Mouse (Mus musculus) hematopoietic stem cell, adult 5-6 weeks (primary cell): ENCODE measurements around the gene Lrmp. TPM values are rescaled to one million over a fixed set of nuclear protein-coding genes. Genes with fewer than 3 reads are reported as not detected.

Experiments
- ATAC-seq, 2 experiments: fragments of 125-278 bp in 1 of 2; replicated peaks in 1 of 2; 2 replicates each; pipeline ENCODE4 v1.8.0; 2016 to 2017; ENCODE audit warnings: inconsistent platforms in 2 of 2, mild to moderate bottlenecking in 2 of 2, moderate number of reproducible peaks in 2 of 2, low read depth in 1 of 2, moderate TSS enrichment in 1 of 2; ENCODE audit not compliant: low FRiP score in 2 of 2, poor library complexity in 2 of 2, severe bottlenecking in 2 of 2, insufficient read depth in 1 of 2, low TSS enrichment in 1 of 2
- total RNA-seq: library from RNA; stranded (forward); fragments of 172-1452, 232-1000 nt; gene quantifications from 2 replicates; pipeline ENCODE4 v1.2.3, GENCODE M21; 2017

The Lrmp gene
- total RNA-seq, 1 experiment from 2014 or later, result 102 TPM

GRCm38 (mm10) chr6:145171892-145172606 is 56.6 kb downstream of the Lrmp start:
- no peak for ATAC-seq

GRCm38 (mm10) chr6:145173781-145174191 is 58.3 kb downstream of the Lrmp start:
- ATAC-seq, result no peak

GRCm38 (mm10) chr6:145175571-145175981 is 60.1 kb downstream of the Lrmp start:
- ATAC-seq, result no peak

- no peak for ATAC-seq
Observed at GRCm38 (mm10) chr6:145176474-145176873, 61.0 kb downstream of the Lrmp start.

GRCm38 (mm10) chr6:145179665-145180064 is 64.2 kb downstream of the Lrmp start:
- peak; percentile 76 to 93; a peak in 3 of 4 replicates for ATAC-seq

- ATAC-seq, result no peak
Observed at GRCm38 (mm10) chr6:145182044-145182443, 66.6 kb downstream of the Lrmp start.

- no peak for ATAC-seq
Observed at GRCm38 (mm10) chr6:145186096-145186495, 70.6 kb downstream of the Lrmp start.

GRCm38 (mm10) chr6:145187093-145188088 is 71.9 kb downstream of the Lrmp start:
- ATAC-seq, result peak; percentile 42 to 63

GRCm38 (mm10) chr6:145193038-145193437 is 77.6 kb downstream of the Lrmp start:
- ATAC-seq, result no peak

- ATAC-seq, result peak; percentile 80 to 85
Observed at GRCm38 (mm10) chr6:145193446-145193845, 78.0 kb downstream of the Lrmp start.

GRCm38 (mm10) chr6:145197949-145198686 is 82.7 kb downstream of the Lrmp start:
- no peak for ATAC-seq

GRCm38 (mm10) chr6:145202432-145203125 is 87.1 kb downstream of the Lrmp start:
- ATAC-seq, result no peak

- ATAC-seq, result no peak
Observed at GRCm38 (mm10) chr6:145204440-145204839, 89.0 kb downstream of the Lrmp start.

- no peak for ATAC-seq
Observed at GRCm38 (mm10) chr6:145205142-145205541, 89.7 kb downstream of the Lrmp start.

- ATAC-seq, result no peak
Observed at GRCm38 (mm10) chr6:145210056-145210680, 94.7 kb downstream of the Lrmp start.

GRCm38 (mm10) chr6:145210816-145211338 is 95.4 kb downstream of the Lrmp start, which contains the start of the genes Casc1 and Etfrf1:
Gene Casc1, minus strand, starts transcription at chr6:145211005.
Gene Etfrf1, plus strand, starts transcription at chr6:145211134.
- ATAC-seq, result peak; percentile 92 to 95
